Mouse (Mus musculus) CH12F3 (cell line): ENCODE data around the gene Igfbp7.

Experiments used
- in situ Hi-C: fragments of 300-500 bp; cut with MboI; formaldehyde crosslinking; loops from 2 replicates; pipeline ENCODE4 v1.14.3; 2020; ENCODE audit warnings: low sequenced_read_pairs

Igfbp7 gene

GRCm38 (mm10) chr5:77381283-77381682, 26.6 kb downstream of the Igfbp7 start:
- in situ Hi-C loops, result no loop called here

GRCm38 (mm10) chr5:77380321-77380901, 27.4 kb downstream of the Igfbp7 start:
- in situ Hi-C loops, result no loop called here

DNA sequence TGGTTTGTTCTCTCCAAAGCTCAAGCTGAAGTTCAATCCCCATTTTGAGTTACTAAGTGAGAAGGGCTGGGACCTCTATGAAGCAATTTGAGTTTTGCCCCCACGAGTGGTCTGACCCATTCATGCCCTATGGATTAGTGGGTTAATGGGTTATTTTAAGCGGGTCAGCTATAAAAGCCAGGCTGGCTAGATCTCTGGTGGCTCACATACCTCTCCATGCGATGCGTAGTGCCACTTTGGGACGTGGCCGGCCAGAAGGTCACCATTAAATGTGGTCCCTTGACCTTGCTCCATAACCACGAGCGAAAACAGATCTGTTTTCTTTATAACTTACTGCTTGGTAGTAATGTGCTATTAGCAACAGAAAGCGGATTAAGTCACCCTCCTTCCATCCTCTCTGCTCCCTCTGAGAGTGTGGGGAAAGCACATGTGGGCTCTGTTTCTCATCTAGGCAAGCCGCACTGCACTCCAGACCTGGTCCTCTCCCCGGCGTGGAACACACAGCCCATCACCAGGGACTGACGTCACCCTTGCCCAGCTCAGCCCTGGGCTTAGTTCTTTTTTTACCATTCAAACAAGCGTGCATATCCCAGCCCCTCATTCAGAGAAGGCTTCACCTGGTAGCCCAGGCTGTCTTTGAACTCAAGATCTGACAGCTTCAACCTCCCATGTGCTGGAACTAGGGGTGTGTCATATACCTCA, 28.3 kb downstream of the Igfbp7 start:
- in situ Hi-C loops, result no loop called here

DNA sequence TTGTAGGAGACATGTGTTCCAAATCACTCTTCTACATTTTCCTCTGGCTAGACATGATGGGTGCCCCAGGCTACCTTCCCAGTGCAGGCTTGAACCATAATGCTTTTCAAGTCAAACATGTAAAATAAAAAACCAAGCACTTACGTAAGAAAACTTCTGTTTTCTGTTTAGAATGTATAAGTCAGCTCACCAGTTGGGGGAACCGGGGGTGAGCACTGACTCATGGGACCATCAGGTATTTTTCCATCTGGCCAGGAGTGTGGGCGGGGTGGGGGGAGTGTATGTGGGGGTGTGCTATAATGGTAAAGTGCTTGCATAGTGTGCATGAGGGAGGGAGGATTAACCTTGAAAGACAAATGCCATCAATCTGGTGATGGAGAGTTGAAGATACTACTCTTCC, 29.8 kb downstream of the Igfbp7 start:
- in situ Hi-C loops, result no loop called here

- in situ Hi-C loops, result no loop called here
These were observed 32.3 kb downstream of the Igfbp7 start for GRCm38 (mm10) chr5:77375546-77375945.

DNA sequence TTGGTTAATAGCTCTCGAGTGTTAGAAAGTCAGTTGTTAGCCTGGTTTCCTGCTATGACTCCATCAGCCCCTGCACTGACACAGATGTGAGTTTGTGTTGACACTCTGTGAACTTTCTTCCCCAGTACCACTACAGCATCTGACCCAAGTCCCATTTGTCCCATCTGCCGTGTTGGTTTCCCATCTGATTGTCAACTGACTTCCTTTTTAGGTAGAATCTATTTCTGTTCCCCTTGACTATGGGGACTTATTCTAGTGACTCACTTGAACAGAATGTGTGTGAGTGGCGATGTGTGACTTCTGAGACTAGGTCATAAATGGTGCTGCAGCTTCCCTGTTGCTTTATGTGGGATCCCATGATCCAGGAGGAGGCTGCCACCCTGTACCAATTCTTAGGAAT, 32.9 kb downstream of the Igfbp7 start:
- in situ Hi-C loops, result no loop called here

GRCm38 (mm10) chr5:77372778-77373177, 35.1 kb downstream of the Igfbp7 start:
- in situ Hi-C loops, result no loop called here

DNA sequence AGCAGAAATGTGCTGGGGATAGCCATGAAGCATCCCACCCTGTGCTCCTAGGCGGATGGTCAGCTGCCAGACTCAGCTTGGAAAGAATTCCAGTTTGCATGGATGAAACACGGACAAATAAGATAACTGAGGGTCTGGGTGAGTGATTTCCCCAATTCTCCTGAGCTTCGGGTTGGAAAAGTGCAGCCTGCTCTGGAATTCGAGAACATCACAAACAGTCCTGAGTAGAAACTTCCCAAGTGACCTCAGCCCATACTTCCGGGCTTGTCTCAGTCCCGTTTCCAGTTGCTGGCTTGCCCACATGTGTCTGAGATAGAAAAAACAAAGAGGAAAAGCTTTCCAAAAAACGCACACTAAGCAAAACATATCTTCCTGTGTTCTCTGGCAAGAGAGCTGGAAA, 35.6 kb downstream of the Igfbp7 start:
- in situ Hi-C loops, result no loop called here

- in situ Hi-C loops, result no loop called here
These were observed 37.4 kb downstream of the Igfbp7 start for GRCm38 (mm10) chr5:77370378-77370892.

DNA sequence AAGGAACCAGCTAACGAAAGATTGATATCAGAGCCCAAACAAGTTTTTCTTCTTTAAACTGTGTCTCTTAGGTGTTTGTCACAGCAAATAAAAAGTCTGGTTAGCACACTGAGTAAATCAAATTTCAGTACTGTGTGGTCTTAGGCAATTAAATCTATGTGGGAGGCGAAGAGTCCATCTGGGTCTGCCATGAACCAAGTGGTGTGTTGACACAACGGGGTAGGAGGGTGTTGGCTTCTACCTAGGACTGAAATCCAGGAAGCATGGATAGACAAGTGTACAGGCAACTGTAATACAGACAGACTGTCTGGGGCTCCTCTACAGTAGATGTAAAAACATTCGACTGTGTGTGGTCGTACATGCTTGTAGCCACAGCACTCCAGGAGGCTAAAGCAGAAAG, 38.4 kb downstream of the Igfbp7 start:
- in situ Hi-C loops, result no loop called here

- in situ Hi-C loops, result no loop called here
These were observed 39.6 kb downstream of the Igfbp7 start for GRCm38 (mm10) chr5:77368194-77368593.

GRCm38 (mm10) chr5:77367682-77368081, 40.2 kb downstream of the Igfbp7 start:
- in situ Hi-C loops, result no loop called here

- in situ Hi-C loops, result no loop called here
These were observed 40.7 kb downstream of the Igfbp7 start for GRCm38 (mm10) chr5:77367145-77367544.

- in situ Hi-C loops, result no loop called here
These were observed 41.5 kb downstream of the Igfbp7 start for GRCm38 (mm10) chr5:77366313-77366712.

DNA sequence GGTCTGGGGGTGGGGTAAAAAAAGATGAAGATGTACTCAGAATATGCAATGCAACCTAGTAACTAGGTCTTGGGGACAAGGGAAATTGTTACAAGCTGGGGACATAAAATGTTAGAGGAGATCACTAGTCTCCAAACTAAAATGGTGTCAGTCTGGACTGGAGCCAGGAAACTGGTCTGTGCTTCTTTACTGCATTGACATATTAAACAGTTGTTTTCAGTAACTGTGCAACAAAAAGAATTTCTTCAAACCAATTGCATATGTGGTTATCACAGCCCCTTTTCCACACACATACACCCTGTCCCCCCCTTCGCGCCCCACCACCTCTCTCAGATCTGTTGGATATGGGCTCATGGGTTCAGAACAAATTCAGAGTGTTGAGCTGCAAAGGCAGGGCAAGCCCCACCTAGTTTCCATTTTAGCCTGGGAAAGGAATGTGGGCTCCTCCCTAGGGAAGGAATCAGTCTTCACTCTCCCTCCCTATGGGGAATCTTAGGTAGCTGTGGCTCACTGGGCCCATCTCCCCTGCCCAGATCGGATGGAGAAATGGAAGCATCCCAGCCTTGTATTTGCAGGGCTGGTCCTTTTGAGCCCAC, 43.3 kb downstream of the Igfbp7 start:
- in situ Hi-C loops, result no loop called here

- in situ Hi-C loops, result no loop called here
These were observed 44.2 kb downstream of the Igfbp7 start for GRCm38 (mm10) chr5:77363650-77364049.

DNA sequence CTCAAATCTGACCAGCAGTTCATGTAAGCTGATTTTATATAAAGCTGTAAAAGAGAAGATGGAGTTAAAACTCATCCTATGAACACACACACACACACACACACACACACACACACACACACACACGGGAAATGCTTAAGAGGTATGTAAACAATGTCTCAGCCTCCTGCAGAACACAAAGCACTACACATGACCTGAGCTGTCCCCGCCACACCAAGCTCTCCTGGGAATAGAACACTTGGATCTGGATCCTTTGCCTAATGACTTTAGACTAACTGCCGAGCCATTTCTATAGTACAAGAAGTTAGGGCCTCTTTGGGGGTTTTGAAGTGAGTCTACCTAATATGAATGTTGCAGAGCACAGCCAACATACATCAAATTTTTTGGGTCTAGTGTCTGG, 45.7 kb downstream of the Igfbp7 start:
- in situ Hi-C loops, result no loop called here

DNA sequence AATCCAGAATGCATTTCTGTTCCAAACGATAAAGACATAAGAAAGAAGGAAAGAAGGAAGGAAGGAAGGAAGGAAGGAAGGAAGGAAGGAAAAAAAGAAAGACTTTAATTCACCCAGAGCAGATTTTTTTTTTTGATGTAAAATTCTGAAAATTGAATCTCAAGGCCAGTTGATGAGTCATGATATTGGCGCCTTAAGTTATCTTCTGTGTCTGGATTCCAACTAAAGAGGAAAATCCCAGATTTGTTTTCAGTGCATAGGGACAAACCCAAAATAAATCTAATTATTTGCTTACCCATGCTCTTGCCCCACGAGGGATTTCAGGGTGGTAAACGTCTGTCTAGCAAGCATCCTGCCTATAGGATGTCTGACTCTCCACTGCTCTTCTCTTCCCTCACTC, 46.8 kb downstream of the Igfbp7 start:
- in situ Hi-C loops, result no loop called here

DNA sequence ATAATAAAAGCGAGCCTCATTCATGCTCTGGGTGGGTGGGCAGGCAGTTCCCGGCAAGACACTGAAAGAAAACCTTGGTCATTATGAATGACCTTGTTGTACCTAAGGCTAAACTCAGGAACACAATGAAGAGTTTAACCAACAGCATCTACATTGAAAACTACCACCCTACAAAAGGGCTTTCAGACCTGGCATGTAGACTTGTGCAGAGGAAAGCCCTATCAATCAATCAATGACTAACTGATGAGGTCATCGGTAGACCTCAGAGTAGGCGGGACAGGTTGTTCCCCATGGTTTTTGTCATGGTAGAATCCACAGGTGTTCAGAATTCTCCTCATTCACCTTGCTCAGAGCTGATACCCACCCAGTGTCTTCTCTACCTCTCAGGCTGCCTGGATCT, 47.9 kb downstream of the Igfbp7 start:
- in situ Hi-C loops, result loop anchor here (10.0 kb wide), 1 partner anchor 105 kb away; no protein-coding TSS in a partner anchor

DNA sequence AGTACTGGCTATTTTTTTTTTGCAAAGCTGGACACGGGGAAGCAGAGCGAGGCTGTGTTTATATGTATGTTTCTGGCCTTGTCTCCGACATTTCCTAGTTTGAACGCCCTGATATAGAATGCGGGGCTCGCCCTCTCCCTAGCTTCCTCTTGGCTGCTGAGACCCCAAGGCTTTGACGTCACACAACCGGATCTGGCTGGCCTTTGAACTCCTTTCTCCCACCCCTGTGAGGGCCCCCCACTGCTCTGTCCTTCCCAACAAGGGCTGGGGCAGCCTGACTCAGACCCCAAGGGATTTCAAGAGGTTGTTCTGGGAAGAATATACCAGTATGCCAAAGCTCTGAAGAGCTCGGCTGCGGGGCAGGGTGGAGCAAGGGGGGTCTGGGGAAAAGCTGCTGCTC, 49.5 kb downstream of the Igfbp7 start:
- in situ Hi-C loops, result loop anchor here (10.0 kb wide), 1 partner anchor 106 kb away; no protein-coding TSS in a partner anchor

- in situ Hi-C loops, result loop anchor here (10.0 kb wide), 1 partner anchor 107 kb away; no protein-coding TSS in a partner anchor
These were observed 50.3 kb downstream of the Igfbp7 start for GRCm38 (mm10) chr5:77357405-77358149.
